Mouse (Mus musculus): ENCODE results near the gene Plin5.

- TF ChIP-seq GATA1 (IDR thresholded peaks at IDR 0.05; ENCODE audit: borderline replicate concordance, low read length) (no peak), FLI1 (IDR thresholded peaks at IDR 0.05; ENCODE audit: low read length) (no peak)
These were observed 50.9 kb downstream of the Plin5 start for GRCm38 (mm10) chr17:56066451-56066850.
